Mouse (Mus musculus): ENCODE data around the gene Eif4enif1. TPM values are rescaled to one million over a fixed set of nuclear protein-coding genes. Genes with fewer than 3 reads are reported as not detected.
A peak's percentile ranks its signal among the peaks of the same experiment; 100 is the strongest.

The Eif4enif1 gene
- polyA plus RNA-seq, 1 experiment: 52.7 TPM

DNA sequence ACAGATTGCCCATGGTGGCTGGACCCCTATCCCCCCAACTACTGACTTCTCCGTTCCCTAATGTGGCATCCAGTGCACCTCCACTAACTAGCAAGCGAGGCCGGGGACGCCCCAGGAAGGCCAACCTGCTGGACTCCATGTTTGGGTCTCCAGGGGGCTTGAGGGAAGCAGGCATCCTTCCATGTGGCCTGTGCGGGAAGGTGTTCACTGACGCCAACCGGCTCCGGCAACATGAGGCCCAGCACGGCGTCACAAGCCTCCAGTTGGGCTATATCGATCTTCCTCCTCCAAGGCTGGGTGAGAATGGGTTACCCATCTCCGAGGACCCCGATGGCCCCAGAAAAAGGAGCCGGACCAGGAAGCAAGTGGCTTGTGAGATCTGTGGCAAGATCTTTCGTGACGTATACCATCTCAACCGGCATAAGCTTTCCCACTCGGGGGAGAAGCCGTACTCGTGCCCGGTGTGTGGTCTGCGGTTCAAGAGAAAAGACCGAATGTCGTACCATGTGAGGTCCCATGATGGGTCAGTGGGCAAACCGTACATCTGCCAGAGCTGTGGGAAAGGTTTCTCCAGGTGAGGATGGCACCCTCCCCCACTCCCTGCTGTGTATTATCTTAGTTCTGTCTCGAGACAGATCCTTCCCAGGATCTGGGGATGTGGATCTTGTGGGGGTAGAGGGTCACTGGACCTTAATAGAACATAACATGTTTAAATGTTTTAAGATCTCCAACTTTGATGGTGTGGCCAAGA lies 89.3 kb downstream of the Eif4enif1 start:
- H3K27ac ChIP-seq (ENCODE audit: control insufficient read depth, insufficient read depth, low read depth, low read length, poor library complexity): peak overlapping the region; percentile 98
- H3K4me1 ChIP-seq (ENCODE audit: control insufficient read depth, insufficient read depth, low read length): no peaks in the 10 kb centered on the region; the same call in 1 of the 2 replicates
- 0 out of 2 replicates have a peak, but pooled peaks have one; percentile 33 for TF ChIP-seq POLR2A (IDR thresholded peaks at IDR 0.05; ENCODE audit: borderline replicate concordance, control insufficient read depth, low read depth, low read length)
- TF ChIP-seq CTCF (IDR thresholded peaks at IDR 0.05; ENCODE audit: control insufficient read depth, insufficient read depth, low read length): no peak
- under 1% methylated on average over 26 of the region's 26 CpGs for WGBS
- H3K4me3 ChIP-seq (replicated peaks; ENCODE audit: control insufficient read depth, low read depth, low read length): peak overlapping the region; percentile 88

GRCm38 (mm10) chr11:3292062-3292421 lies 89.8 kb downstream of the Eif4enif1 start:
- 1% methylated on average over 8 of the region's 8 CpGs for WGBS
- TF ChIP-seq CTCF (IDR thresholded peaks at IDR 0.05; ENCODE audit: control insufficient read depth, insufficient read depth, low read length) (no peak), POLR2A (IDR thresholded peaks at IDR 0.05; ENCODE audit: borderline replicate concordance, control insufficient read depth, low read depth, low read length) (peak; percentile 37; the same call in 1 of the 2 replicates)
- Histone ChIP-seq H3K4me1 (ENCODE audit: control insufficient read depth, insufficient read depth, low read length) (no peaks in the 10 kb centered on the region; the same call in 1 of the 2 replicates), H3K27ac (ENCODE audit: control insufficient read depth, insufficient read depth, low read depth, low read length, poor library complexity) (peak overlapping the region; percentile 98), H3K4me3 (replicated peaks; ENCODE audit: control insufficient read depth, low read depth, low read length) (peak overlapping the region; percentile 88)

GRCm38 (mm10) chr11:3292711-3293249 lies 90.6 kb downstream of the Eif4enif1 start:
- 5% methylated on average over 8 of the region's 8 CpGs for WGBS
- TF ChIP-seq POLR2A (IDR thresholded peaks at IDR 0.05; ENCODE audit: borderline replicate concordance, control insufficient read depth, low read depth, low read length) (no peak), CTCF (IDR thresholded peaks at IDR 0.05; ENCODE audit: control insufficient read depth, insufficient read depth, low read length) (no peak)
- Histone ChIP-seq H3K4me1 (ENCODE audit: control insufficient read depth, insufficient read depth, low read length) (peaks cover 2% of the 10 kb centered on the region), H3K4me3 (replicated peaks; ENCODE audit: control insufficient read depth, low read depth, low read length) (peak overlapping the region; percentile 37), H3K27ac (ENCODE audit: control insufficient read depth, insufficient read depth, low read depth, low read length, poor library complexity) (peak overlapping the region; percentile 98)

DNA sequence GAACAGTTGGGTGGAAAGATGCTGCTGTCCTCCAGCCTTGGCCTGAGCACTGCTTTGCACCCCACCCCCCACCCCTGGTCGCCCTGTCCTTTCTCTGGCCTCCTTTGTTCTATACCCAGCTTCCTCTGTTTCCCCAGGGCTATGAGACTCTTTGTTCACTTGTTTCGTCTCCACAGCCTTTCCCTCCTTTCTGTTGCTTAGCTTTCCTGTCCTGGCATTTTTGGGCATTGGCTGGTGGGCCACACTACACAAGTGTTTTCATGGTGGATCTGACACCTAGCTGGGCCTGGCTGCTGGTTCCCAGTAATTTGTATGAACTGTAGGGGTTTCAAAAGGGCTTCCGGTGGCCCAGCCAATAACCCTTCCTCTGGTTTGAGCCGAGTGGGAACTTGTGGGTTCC lies 91.2 kb downstream of the Eif4enif1 start:
- peak overlapping the region; percentile 28; the same call in 1 of the 2 replicates for H3K27ac ChIP-seq (ENCODE audit: control insufficient read depth, insufficient read depth, low read depth, low read length, poor library complexity)
- H3K4me3 ChIP-seq (replicated peaks; ENCODE audit: control insufficient read depth, low read depth, low read length): peak overlapping the region; percentile 11
- H3K4me1 ChIP-seq (ENCODE audit: control insufficient read depth, insufficient read depth, low read length): peaks cover 5% of the 10 kb centered on the region
- WGBS: 10% methylated on average over 4 of the region's 4 CpGs
- TF ChIP-seq CTCF (IDR thresholded peaks at IDR 0.05; ENCODE audit: control insufficient read depth, insufficient read depth, low read length) (no peak), POLR2A (IDR thresholded peaks at IDR 0.05; ENCODE audit: borderline replicate concordance, control insufficient read depth, low read depth, low read length) (no peak)

Other genes starting within 250 kb of the Eif4enif1 start
- 15.6 and 33.5 TPM in 2 replicates for gene Sfi1, start 8.9 kb upstream of the Eif4enif1 start, polyA plus RNA-seq (2011; ENCODE audit: insufficient read depth, insufficient read length, low replicate concordance, missing spikeins)
- gene Drg1, start 64.0 kb downstream of the Eif4enif1 start, polyA plus RNA-seq (2011; ENCODE audit: insufficient read depth, insufficient read length, low replicate concordance, missing spikeins): 50.8 and 78.5 TPM in 2 replicates
- 33.6 and 53.9 TPM in 2 replicates for gene Patz1, start 86.5 kb downstream of the Eif4enif1 start, polyA plus RNA-seq (2011; ENCODE audit: insufficient read depth, insufficient read length, low replicate concordance, missing spikeins)
- 11.6 and 29.7 TPM in 2 replicates for gene Pik3ip1, start 128.0 kb downstream of the Eif4enif1 start, polyA plus RNA-seq (2011; ENCODE audit: insufficient read depth, insufficient read length, low replicate concordance, missing spikeins)
- gene Limk2, start 206.8 kb downstream of the Eif4enif1 start, polyA plus RNA-seq (2011; ENCODE audit: insufficient read depth, insufficient read length, low replicate concordance, missing spikeins): 23.9 and 60.1 TPM in 2 replicates
- 5.9 and 9.2 TPM in 2 replicates for gene Rnf185, start 250.0 kb downstream of the Eif4enif1 start, polyA plus RNA-seq (2011; ENCODE audit: insufficient read depth, insufficient read length, low replicate concordance, missing spikeins)